Mouse (Mus musculus): ENCODE measurements at regions not wholly inside any gene's neighbourhood (a gene's known extent, or its start where the extent isn't known, plus 50 kb on each side); places are given as distances from the start of the nearest gene placed in this dataset.

GRCm38 (mm10) chr11:20468319-20469018 lies 74.6 kb upstream of the Sertad2 start:
- 79% methylated on average over 12 of the region's 12 CpGs for WGBS
- DNase-seq (ENCODE audit: low spot score): no peak
- Histone ChIP-seq H3K9ac (ENCODE audit: low read depth, low read length) (no peak overlapping the region), H3K4me2 (replicated peaks; ENCODE audit: low read depth, low read length) (no peak overlapping the region), H3K36me3 (ENCODE audit: control insufficient read depth, insufficient read depth, low read length) (no peaks in the 10 kb centered on the region), H3K4me1 (replicated peaks; ENCODE audit: control insufficient read depth, insufficient read depth, low read length) (no peaks in the 10 kb centered on the region), H3K9me3 (ENCODE audit: control insufficient read depth, low read length) (no peaks in the 10 kb centered on the region), H3K27ac (ENCODE audit: low read depth, low read length) (no peak overlapping the region), H3K4me3 (ENCODE audit: low read depth, low read length) (no peak overlapping the region), H3K27me3 (ENCODE audit: control insufficient read depth, insufficient read depth, low read length) (no peaks in the 10 kb centered on the region)
- ATAC-seq (ENCODE audit: low FRiP score): no peak

- ATAC-seq (ENCODE audit: low FRiP score) (no peak), DNase-seq (ENCODE audit: low spot score) (no peak)
- H3K27ac ChIP-seq (ENCODE audit: low read depth, low read length): no peak overlapping the region
Observed at GRCm38 (mm10) chr11:20469368-20469767, 73.7 kb upstream of the Sertad2 start.

GRCm38 (mm10) chr11:20470396-20470795 lies 72.7 kb upstream of the Sertad2 start:
- 92% methylated on average over 6 of the region's 6 CpGs for WGBS
- Histone ChIP-seq H3K4me2 (replicated peaks; ENCODE audit: low read depth, low read length) (no peak overlapping the region), H3K27me3 (ENCODE audit: control insufficient read depth, insufficient read depth, low read length) (no peaks in the 10 kb centered on the region), H3K4me1 (replicated peaks; ENCODE audit: control insufficient read depth, insufficient read depth, low read length) (no peaks in the 10 kb centered on the region), H3K36me3 (ENCODE audit: control insufficient read depth, insufficient read depth, low read length) (no peaks in the 10 kb centered on the region), H3K4me3 (ENCODE audit: low read depth, low read length) (no peak overlapping the region), H3K27ac (ENCODE audit: low read depth, low read length) (no peak overlapping the region), H3K9ac (ENCODE audit: low read depth, low read length) (no peak overlapping the region), H3K9me3 (ENCODE audit: control insufficient read depth, low read length) (no peaks in the 10 kb centered on the region)
- no peak for DNase-seq (ENCODE audit: low spot score)
- ATAC-seq (ENCODE audit: low FRiP score): no peak

More at GRCm38 (mm10) chr11:20469368-20469767, 73.7 kb upstream of the Sertad2 start:
- no peaks in the 10 kb centered on the region for H3K36me3 ChIP-seq (ENCODE audit: control insufficient read depth, insufficient read depth, low read length)
- H3K9me3 ChIP-seq (ENCODE audit: control insufficient read depth, low read length): no peaks in the 10 kb centered on the region
- 43% methylated on average over 5 of the region's 5 CpGs for WGBS
- no peak overlapping the region for H3K4me3 ChIP-seq (ENCODE audit: low read depth, low read length)
- no peak overlapping the region for H3K4me2 ChIP-seq (replicated peaks; ENCODE audit: low read depth, low read length)
- H3K27me3 ChIP-seq (ENCODE audit: control insufficient read depth, insufficient read depth, low read length): no peaks in the 10 kb centered on the region
- no peak overlapping the region for H3K9ac ChIP-seq (ENCODE audit: low read depth, low read length)
- no peaks in the 10 kb centered on the region for H3K4me1 ChIP-seq (replicated peaks; ENCODE audit: control insufficient read depth, insufficient read depth, low read length)

GRCm38 (mm10) chr11:20472336-20472735 lies 70.7 kb upstream of the Sertad2 start:
- no peak for ATAC-seq (ENCODE audit: low FRiP score)
- no peak for DNase-seq (ENCODE audit: low spot score)
- Histone ChIP-seq H3K4me3 (ENCODE audit: low read depth, low read length) (no peak overlapping the region), H3K9me3 (ENCODE audit: control insufficient read depth, low read length) (no peaks in the 10 kb centered on the region), H3K4me1 (replicated peaks; ENCODE audit: control insufficient read depth, insufficient read depth, low read length) (no peaks in the 10 kb centered on the region), H3K9ac (ENCODE audit: low read depth, low read length) (no peak overlapping the region), H3K27me3 (ENCODE audit: control insufficient read depth, insufficient read depth, low read length) (no peaks in the 10 kb centered on the region), H3K27ac (ENCODE audit: low read depth, low read length) (no peak overlapping the region), H3K4me2 (replicated peaks; ENCODE audit: low read depth, low read length) (no peak overlapping the region), H3K36me3 (ENCODE audit: control insufficient read depth, insufficient read depth, low read length) (no peaks in the 10 kb centered on the region)
- 90% methylated on average over 1 of the region's 1 CpGs for WGBS

- no peak for DNase-seq (ENCODE audit: low spot score)
- WGBS: 82% methylated on average over 7 of the region's 7 CpGs
- no peak for ATAC-seq (ENCODE audit: low FRiP score)
Observed at GRCm38 (mm10) chr11:20475629-20476028, 67.4 kb upstream of the Sertad2 start.

GRCm38 (mm10) chr11:20476494-20476893 lies 66.6 kb upstream of the Sertad2 start:
- Histone ChIP-seq H3K36me3 (ENCODE audit: control insufficient read depth, insufficient read depth, low read length) (no peaks in the 10 kb centered on the region), H3K4me3 (ENCODE audit: low read depth, low read length) (no peak overlapping the region), H3K4me1 (replicated peaks; ENCODE audit: control insufficient read depth, insufficient read depth, low read length) (no peaks in the 10 kb centered on the region), H3K27ac (ENCODE audit: low read depth, low read length) (no peak overlapping the region), H3K9ac (ENCODE audit: low read depth, low read length) (no peak overlapping the region), H3K27me3 (ENCODE audit: control insufficient read depth, insufficient read depth, low read length) (no peaks in the 10 kb centered on the region), H3K4me2 (replicated peaks; ENCODE audit: low read depth, low read length) (no peak overlapping the region), H3K9me3 (ENCODE audit: control insufficient read depth, low read length) (no peaks in the 10 kb centered on the region)
- DNase-seq (ENCODE audit: low spot score): no peak
- WGBS: 87% methylated on average over 3 of the region's 3 CpGs
- ATAC-seq (ENCODE audit: low FRiP score): no peak

More at GRCm38 (mm10) chr11:20475629-20476028, 67.4 kb upstream of the Sertad2 start:
- Histone ChIP-seq H3K9ac (ENCODE audit: low read depth, low read length) (no peak overlapping the region), H3K27ac (ENCODE audit: low read depth, low read length) (no peak overlapping the region), H3K27me3 (ENCODE audit: control insufficient read depth, insufficient read depth, low read length) (no peaks in the 10 kb centered on the region), H3K36me3 (ENCODE audit: control insufficient read depth, insufficient read depth, low read length) (no peaks in the 10 kb centered on the region), H3K4me1 (replicated peaks; ENCODE audit: control insufficient read depth, insufficient read depth, low read length) (no peaks in the 10 kb centered on the region), H3K9me3 (ENCODE audit: control insufficient read depth, low read length) (no peaks in the 10 kb centered on the region), H3K4me2 (replicated peaks; ENCODE audit: low read depth, low read length) (no peak overlapping the region), H3K4me3 (ENCODE audit: low read depth, low read length) (no peak overlapping the region)

GRCm38 (mm10) chr11:20477183-20478037 lies 65.6 kb upstream of the Sertad2 start:
- no peaks in the 10 kb centered on the region for H3K27me3 ChIP-seq (ENCODE audit: control insufficient read depth, insufficient read depth, low read length)
- 16% methylated on average over 19 of the region's 19 CpGs for WGBS
- no peak overlapping the region for H3K4me3 ChIP-seq (ENCODE audit: low read depth, low read length)
- H3K27ac ChIP-seq (ENCODE audit: low read depth, low read length): no peak overlapping the region
- ATAC-seq (ENCODE audit: low FRiP score) (peak; percentile 86), DNase-seq (ENCODE audit: low spot score) (peak; percentile 56)
- H3K9me3 ChIP-seq (ENCODE audit: control insufficient read depth, low read length): no peaks in the 10 kb centered on the region
- H3K4me1 ChIP-seq (replicated peaks; ENCODE audit: control insufficient read depth, insufficient read depth, low read length): no peaks in the 10 kb centered on the region
- no peak overlapping the region for H3K9ac ChIP-seq (ENCODE audit: low read depth, low read length)
- H3K4me2 ChIP-seq (replicated peaks; ENCODE audit: low read depth, low read length): no peak overlapping the region; the same call in 1 of the 2 replicates
- H3K36me3 ChIP-seq (ENCODE audit: control insufficient read depth, insufficient read depth, low read length): no peaks in the 10 kb centered on the region

GRCm38 (mm10) chr11:20480632-20481031 lies 62.4 kb upstream of the Sertad2 start:
- no peaks in the 10 kb centered on the region for H3K9me3 ChIP-seq (ENCODE audit: control insufficient read depth, low read length)
- no peak for DNase-seq (ENCODE audit: low spot score)
- no peaks in the 10 kb centered on the region for H3K27me3 ChIP-seq (ENCODE audit: control insufficient read depth, insufficient read depth, low read length)
- no peak overlapping the region for H3K4me3 ChIP-seq (ENCODE audit: low read depth, low read length)
- H3K4me2 ChIP-seq (replicated peaks; ENCODE audit: low read depth, low read length): no peak overlapping the region
- H3K9ac ChIP-seq (ENCODE audit: low read depth, low read length): no peak overlapping the region
- H3K36me3 ChIP-seq (ENCODE audit: control insufficient read depth, insufficient read depth, low read length): no peaks in the 10 kb centered on the region
- no peak overlapping the region for H3K27ac ChIP-seq (ENCODE audit: low read depth, low read length)
- ATAC-seq (ENCODE audit: low FRiP score): no peak
- 87% methylated on average over 3 of the region's 3 CpGs for WGBS
- H3K4me1 ChIP-seq (replicated peaks; ENCODE audit: control insufficient read depth, insufficient read depth, low read length): no peaks in the 10 kb centered on the region

All from hindbrain, embryonic 11.5 days (tissue).